Mouse (Mus musculus): ENCODE results near the gene Gns. TPM values are rescaled to one million over a fixed set of nuclear protein-coding genes. Genes with fewer than 3 reads are reported as not detected.
"Not testable (repeated sequence)": the region's sequence is repeated elsewhere in the genome, so short reads cannot be mapped to it uniquely, and the experiment has no call there.

Gene Gns
- polyA plus RNA-seq (2012; ENCODE audit: insufficient read depth, insufficient read length, missing spikeins) = 66.8 and 68.6 TPM in 2 replicates

DNA sequence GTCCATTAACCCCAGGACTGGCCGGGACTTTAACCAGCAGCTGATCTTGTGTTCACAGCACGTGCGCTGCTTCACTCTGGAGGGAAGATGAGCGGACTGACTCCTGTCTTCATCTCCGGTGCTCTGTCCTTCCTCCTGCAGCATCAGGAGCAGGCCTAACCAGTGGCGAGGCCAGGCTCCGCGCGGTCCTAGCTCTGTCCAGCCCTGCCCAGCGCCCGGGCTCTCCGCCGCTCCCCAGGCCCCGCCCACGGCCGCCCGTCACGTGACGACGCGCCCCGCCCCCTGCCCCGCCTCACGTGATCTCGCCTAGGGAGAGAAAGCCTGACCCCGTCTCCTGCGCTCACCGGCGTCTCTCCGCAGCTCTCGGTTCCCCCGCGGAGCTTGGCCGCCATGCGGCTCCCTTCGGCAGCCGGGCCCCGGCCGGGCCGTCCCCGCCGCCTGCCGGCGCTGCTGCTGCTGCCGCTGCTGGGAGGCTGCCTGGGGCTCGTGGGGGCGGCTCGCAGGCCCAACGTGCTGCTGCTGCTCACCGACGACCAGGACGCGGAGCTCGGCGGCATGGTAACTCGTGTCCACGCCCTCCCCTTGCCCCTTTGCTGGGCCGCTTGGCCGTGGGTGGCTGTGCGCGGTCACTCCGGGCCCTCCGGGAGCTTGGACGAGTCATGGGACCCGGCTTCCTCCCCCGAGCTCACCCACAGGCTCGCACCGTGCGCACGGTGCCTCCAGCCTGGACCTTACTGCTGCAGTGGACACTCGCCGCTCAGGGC, at the start of gene Gns:
TSS of gene Gns (plus strand) at position 290 of the 764 bp plus-strand sequence.
- peaks cover 11% of the 10 kb centered on the region; the same call in 1 of the 2 replicates for H3K4me1 ChIP-seq (ENCODE audit: control insufficient read depth, insufficient read depth, insufficient read length, low read length)
- peak within 1 kb of the TSS; percentile 79 for H3K4me3 ChIP-seq (ENCODE audit: insufficient read depth, low read depth, low read length)
- peak within 1 kb of the TSS; percentile 71 for H3K27ac ChIP-seq (replicated peaks; ENCODE audit: low read depth, low read length)

DNA sequence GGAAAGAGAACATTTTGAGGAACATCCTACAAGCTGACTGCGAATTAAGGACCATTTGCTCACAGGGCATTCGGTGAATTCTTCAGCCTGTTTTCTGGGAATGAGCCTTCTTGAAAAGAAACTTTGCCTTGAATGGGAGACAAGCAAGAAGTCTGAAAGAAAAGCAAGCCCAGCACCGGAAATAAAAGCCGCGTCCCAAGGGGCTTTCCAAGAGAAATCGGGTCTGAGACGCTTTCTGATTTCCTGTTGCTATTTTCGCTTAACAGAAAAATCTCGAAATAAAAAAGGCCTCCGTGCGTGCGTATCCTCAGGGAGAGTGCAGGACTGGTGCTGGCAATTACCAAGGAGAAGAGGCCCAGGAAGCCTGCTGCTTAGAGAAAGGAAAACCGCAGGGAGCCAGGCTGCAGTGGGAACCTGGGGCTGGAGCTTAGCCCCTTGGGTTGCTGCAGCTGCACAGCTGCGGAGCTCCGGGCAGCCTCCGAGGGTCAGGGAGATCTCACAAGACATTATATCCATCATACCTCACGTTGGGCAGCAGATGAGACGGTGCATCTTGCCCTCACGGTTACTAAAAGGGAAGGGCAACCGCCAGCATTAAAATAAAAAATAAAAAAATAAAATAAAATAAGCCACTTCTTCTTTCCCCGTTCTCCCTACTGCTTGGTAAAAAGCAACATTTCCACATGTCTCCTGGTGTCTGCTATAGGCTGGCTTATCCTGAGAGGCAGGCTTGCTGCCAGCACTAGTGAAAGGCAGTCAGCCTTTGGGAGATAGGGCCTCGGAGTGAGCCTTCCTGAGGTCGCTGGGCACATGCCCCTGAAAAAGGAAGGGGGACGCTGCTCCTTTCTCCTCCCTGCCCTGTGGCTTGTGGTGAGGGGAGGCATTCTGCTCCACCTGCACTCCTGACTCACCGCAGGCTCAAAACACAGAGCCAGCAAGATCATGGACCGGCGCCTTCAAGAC, 49.3 kb upstream of the Gns start:
- no peaks in the 10 kb centered on the region; the same call in 1 of the 2 replicates for H3K4me1 ChIP-seq (ENCODE audit: control insufficient read depth, insufficient read depth, insufficient read length, low read length)
- H3K27ac ChIP-seq (replicated peaks; ENCODE audit: low read depth, low read length) = peak overlapping the region; percentile 38
- peak overlapping the region; percentile 31; the same call in 1 of the 2 replicates for H3K4me3 ChIP-seq (ENCODE audit: insufficient read depth, low read depth, low read length)

DNA sequence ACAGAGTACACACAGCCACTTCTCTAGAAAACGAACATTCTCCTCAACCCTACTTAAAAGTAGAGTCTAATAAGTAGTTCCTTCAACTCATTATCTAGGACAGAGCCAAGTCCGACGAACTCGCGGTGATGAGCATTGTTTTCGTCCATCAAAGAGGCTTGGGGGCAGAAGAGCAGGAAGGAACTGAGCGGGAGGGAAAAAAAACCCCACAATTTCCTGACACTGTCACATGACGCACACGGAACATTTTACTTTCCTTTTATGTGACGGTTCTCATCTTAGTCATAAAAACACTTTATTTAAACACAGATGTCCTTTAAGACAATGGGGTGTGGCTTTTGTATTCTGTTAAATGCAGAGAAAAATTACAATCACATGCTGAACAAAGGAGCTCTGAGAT, 48.5 kb upstream of the Gns start:
- peak overlapping the region; percentile 38 for H3K27ac ChIP-seq (replicated peaks; ENCODE audit: low read depth, low read length)
- 0 out of 2 replicates have a peak overlapping the region, but pooled peaks have one; percentile 1 for H3K4me3 ChIP-seq (ENCODE audit: insufficient read depth, low read depth, low read length)
- H3K4me1 ChIP-seq (ENCODE audit: control insufficient read depth, insufficient read depth, insufficient read length, low read length) = no peaks in the 10 kb centered on the region

DNA sequence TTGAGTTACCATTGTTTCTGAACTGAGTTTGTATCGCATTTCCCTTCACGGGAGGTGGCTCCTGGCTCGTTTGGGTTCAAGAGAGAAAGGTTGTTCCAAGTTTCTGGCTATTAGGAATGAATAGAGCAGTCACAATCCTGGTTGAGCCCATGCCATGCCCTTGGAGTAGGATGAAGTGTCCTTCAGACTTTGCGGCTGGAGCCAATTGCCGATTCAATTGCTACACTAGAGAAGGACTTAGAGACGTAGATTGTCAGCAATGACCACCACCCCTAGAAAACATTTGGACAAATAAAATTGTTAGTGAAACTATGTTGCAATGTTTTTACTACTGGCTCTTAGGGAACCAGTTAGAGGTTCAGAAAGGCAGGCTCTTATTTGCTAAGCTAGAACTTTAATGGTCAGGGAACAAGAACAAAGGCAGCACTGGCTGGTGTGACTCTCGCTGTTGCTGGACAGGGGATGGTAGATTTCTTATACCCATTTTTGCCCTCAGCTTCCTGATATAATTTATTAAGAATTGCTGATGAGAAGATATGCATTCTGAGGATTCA, 46.4 kb upstream of the Gns start:
- no peak overlapping the region for H3K4me3 ChIP-seq (ENCODE audit: insufficient read depth, low read depth, low read length)
- H3K4me1 ChIP-seq (ENCODE audit: control insufficient read depth, insufficient read depth, insufficient read length, low read length) = no peaks in the 10 kb centered on the region
- no peak overlapping the region for H3K27ac ChIP-seq (replicated peaks; ENCODE audit: low read depth, low read length)

DNA sequence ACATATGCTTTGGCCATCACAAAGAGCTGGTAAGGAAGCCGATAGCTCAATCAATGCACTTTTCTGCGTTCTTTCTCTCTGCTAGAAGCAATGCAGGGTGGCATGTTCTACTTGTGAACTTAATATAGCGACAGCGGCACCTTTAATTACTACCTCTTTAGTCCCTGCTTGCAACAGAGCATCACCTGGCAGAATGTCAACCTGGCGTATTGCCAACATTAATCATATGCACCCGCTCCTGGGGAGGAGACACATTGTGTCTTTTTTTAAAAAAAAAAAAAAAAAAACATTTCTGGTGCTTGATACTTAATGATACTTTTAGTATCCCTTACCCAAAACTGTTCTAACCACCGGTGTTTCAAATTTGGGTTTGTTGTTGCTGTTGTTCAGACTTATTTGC, 41.4 kb upstream of the Gns start:
- Histone ChIP-seq H3K4me1 (ENCODE audit: control insufficient read depth, insufficient read depth, insufficient read length, low read length) (no peaks in the 10 kb centered on the region), H3K4me3 (ENCODE audit: insufficient read depth, low read depth, low read length) (no peak overlapping the region), H3K27ac (replicated peaks; ENCODE audit: low read depth, low read length) (no peak overlapping the region)

DNA sequence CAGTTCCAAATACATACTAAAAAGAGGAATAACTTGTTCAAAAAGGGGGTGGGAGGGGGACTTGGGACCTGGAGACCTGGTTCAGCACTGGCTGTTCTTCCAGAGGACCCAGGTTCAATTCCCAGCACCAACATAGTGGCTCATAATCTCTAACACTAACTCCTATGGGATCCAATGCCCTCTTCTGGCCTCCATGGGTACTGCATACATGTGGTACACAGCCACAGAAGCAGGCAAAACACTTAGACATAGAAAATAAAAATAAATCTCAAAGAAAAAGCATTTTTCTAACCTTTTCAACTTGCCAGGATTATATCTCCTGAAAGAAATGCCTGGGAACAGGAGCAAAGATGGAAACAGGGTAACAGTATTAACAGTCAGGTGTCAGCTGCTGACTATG, 38.7 kb upstream of the Gns start:
- no peaks in the 10 kb centered on the region for H3K4me1 ChIP-seq (ENCODE audit: control insufficient read depth, insufficient read depth, insufficient read length, low read length)
- H3K4me3 ChIP-seq (ENCODE audit: insufficient read depth, low read depth, low read length) = no peak overlapping the region
- no peak overlapping the region for H3K27ac ChIP-seq (replicated peaks; ENCODE audit: low read depth, low read length)

DNA sequence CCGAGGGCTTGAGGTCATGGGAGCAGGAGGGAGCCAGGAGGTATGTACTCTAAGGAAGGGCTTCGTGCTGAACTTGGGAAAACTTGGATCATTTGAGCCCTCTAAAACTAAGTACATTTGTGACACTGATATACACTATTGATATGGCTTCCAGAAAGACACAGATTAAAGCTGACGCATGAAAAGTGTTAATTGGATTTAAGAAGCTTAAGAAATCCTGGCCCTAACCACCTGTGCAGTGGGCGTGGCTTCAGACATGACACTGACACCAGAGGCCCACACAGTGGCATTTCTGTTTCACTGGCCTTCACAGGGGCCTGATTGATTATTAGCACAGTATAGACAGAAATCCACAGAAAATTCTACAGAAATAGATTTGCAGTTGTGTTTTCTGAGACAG, 35.3 kb upstream of the Gns start:
- H3K4me1 ChIP-seq (ENCODE audit: control insufficient read depth, insufficient read depth, insufficient read length, low read length) = no peaks in the 10 kb centered on the region
- H3K4me3 ChIP-seq (ENCODE audit: insufficient read depth, low read depth, low read length) = no peak overlapping the region
- H3K27ac ChIP-seq (replicated peaks; ENCODE audit: low read depth, low read length) = no peak overlapping the region

DNA sequence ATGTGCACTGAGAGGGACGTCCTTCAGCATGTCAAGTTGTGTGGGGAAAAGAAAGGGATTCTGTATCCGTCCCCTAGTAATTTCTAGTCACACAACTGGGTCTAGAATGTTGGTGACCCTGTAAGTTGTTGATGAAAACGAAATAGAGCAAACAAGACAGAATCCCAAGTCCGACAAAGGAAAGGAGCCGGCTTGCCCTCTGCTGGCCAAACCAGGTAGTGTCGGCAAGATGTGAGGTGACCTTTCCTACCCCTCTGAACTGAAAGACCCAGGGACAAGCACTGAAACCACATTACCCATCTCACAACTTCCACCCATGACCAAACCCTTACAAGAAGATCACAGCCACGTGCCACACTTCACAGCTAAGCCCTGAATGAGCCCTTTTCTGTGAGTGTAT, 34.0 kb upstream of the Gns start:
- H3K27ac ChIP-seq (replicated peaks; ENCODE audit: low read depth, low read length) = no peak overlapping the region
- no peaks in the 10 kb centered on the region for H3K4me1 ChIP-seq (ENCODE audit: control insufficient read depth, insufficient read depth, insufficient read length, low read length)
- H3K4me3 ChIP-seq (ENCODE audit: insufficient read depth, low read depth, low read length) = no peak overlapping the region

DNA sequence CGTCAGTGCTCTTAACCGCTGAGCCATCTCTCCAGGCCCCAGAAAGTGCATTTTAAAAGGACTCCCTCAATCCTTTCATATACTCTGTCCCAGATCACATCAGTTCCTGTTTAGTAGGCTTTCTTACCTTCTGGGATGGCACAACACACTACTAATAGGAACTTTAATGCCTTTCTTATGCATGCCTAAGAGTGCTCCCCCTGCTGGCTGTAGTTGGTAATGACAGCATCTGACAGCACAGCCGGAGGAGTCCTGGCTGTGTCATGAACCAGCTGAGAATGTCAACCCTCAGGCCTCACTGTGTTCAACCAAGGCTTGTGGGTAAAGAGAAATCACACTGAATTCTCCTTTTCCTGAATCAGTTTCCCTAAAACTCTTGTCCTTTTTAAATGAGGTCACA, 30.3 kb upstream of the Gns start:
- Histone ChIP-seq H3K4me3 (ENCODE audit: insufficient read depth, low read depth, low read length) (no peak overlapping the region), H3K4me1 (ENCODE audit: control insufficient read depth, insufficient read depth, insufficient read length, low read length) (no peaks in the 10 kb centered on the region), H3K27ac (replicated peaks; ENCODE audit: low read depth, low read length) (no peak overlapping the region)

DNA sequence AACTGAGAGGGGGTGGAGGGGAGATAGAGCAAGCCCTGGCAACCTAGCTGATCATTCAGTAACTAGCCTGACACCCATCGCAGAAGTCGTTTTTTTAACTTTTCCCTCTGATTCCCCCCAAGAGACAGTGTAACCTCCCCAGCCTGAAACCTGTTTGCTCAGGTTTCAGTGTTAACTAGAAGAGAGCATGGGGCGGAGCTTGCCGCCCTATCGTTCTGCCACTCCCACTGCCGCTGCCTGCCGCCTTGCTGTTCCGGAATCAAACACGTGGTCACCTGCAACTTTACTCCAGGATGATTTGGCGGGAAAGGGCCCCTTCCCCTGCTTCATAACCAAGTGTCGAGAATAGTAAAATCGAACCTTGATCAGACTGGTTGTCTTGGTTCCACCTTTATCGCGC, 28.4 kb upstream of the Gns start:
- not testable (repeated sequence) for H3K4me1 ChIP-seq (ENCODE audit: control insufficient read depth, insufficient read depth, insufficient read length, low read length); H3K4me3 ChIP-seq (ENCODE audit: insufficient read depth, low read depth, low read length); H3K27ac ChIP-seq (replicated peaks; ENCODE audit: low read depth, low read length)

DNA sequence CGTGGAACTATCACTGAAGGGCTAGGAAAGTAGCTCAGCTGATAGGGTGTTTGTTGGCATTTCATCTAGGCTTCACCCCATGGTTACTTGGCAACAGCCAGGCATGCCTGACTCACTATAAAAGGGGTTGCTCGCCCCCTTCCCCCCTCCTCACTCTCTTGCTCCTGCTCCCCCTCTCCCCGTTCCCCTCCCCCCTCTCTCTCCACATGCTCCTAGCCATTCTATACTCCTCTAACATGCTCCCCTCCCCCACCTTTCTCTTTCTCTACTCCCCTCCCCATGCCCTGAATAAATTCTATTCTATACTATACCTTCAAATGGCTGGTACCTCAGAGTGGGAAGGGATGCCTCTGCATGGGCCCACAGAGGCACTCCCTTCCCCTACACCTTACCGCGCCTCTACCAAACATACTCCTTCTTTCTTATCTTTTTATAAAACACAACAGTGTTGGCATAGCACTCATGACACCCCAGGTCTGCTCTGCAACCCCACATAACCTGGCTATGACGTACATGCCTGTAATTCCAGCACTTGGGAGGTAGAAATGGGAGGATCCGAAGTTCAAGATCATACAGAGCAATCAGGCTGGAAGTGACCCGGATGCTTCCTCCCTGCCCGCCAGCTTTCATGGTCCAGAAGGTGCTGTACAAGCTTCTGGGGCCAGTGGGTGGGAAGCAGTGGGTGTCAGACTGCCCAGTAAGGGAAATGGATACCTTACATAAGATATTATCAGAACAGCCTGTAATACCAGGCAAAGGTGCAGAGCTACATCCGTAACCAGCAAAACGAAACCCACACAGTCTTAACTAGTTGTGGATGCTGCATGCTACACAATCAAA, 23.9 kb upstream of the Gns start:
- Histone ChIP-seq H3K27ac (replicated peaks; ENCODE audit: low read depth, low read length) (no peak overlapping the region), H3K4me3 (ENCODE audit: insufficient read depth, low read depth, low read length) (no peak overlapping the region), H3K4me1 (ENCODE audit: control insufficient read depth, insufficient read depth, insufficient read length, low read length) (no peaks in the 10 kb centered on the region)

DNA sequence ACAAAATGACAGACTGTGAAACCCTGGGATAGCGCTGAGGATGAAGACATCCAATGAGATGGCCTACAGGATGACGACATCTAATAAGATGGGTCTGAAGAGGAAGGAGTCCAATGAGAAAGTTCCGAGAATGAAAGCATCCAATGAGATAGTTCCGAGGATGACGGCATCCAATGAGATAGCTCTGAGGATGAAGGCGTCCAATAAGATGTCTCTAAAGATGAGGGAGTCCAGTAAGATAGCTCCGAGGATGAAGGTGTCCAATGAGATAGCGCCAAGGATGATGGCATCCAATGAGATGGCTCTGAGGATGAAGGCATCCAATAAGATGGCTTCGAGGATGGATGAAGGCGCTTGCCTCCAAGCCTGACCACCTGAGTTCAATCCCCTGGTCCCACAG, 22.6 kb upstream of the Gns start:
- H3K27ac ChIP-seq (replicated peaks; ENCODE audit: low read depth, low read length) = no peak overlapping the region
- H3K4me3 ChIP-seq (ENCODE audit: insufficient read depth, low read depth, low read length) = no peak overlapping the region
- H3K4me1 ChIP-seq (ENCODE audit: control insufficient read depth, insufficient read depth, insufficient read length, low read length) = no peaks in the 10 kb centered on the region

DNA sequence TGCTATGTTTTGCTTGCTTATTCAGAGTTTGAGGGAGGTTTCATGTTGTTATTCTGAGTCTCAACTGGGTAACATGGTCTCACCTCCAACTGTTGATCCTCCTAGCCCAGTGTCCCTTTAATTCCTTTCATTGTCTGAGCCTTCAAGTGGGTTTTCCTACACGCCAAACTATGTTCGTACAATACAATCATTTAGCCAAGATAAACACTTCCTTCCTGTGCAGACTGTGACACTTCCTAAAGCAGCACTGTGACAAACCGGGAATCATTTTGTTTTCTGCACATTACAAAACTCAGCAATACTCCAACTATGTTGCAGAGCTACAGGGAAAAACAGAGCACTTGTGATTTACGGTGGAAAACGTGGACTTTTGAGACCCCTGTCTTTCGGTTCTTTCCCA, 21.0 kb upstream of the Gns start:
- H3K4me1 ChIP-seq (ENCODE audit: control insufficient read depth, insufficient read depth, insufficient read length, low read length) = no peaks in the 10 kb centered on the region
- no peak overlapping the region for H3K27ac ChIP-seq (replicated peaks; ENCODE audit: low read depth, low read length)
- no peak overlapping the region for H3K4me3 ChIP-seq (ENCODE audit: insufficient read depth, low read depth, low read length)

DNA sequence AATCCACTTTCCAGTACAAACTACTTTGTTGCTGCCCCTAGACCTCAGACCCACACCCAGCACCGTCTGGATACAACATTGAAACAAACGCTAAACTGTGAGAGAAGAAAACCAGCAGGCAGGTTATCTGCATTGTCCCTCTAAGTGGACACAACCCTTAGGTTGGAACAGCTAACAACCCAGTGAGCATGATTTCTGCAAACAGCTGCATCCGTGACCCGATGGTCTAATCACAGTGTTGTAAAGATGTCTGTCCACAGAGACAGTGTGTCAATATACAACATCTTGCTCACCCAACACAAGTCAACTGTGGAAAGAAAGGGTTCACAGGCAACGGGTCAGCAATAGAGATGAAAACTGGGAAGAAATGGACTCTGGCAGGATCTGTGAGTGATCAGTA, 15.6 kb upstream of the Gns start:
- no peaks in the 10 kb centered on the region; the same call in 1 of the 2 replicates for H3K4me1 ChIP-seq (ENCODE audit: control insufficient read depth, insufficient read depth, insufficient read length, low read length)
- no peak overlapping the region for H3K4me3 ChIP-seq (ENCODE audit: insufficient read depth, low read depth, low read length)
- H3K27ac ChIP-seq (replicated peaks; ENCODE audit: low read depth, low read length) = no peak overlapping the region
